41 mouse cellular contexts compared by ENCODE assay signal in genomic region chr11:59599211-59599610, GRCm38 (mm10). TPM values are rescaled to one million over a fixed set of nuclear protein-coding genes. Genes with fewer than 3 reads are reported as not detected.
"Had no signal": no experiment of that assay in that cellular context is flagged by ENCODE, and none has a peak within 500 bp of the region (broad histone marks: within the 10 kb centered on the region; RNA-seq: fewer than 3 reads in every experiment).

No protein-coding gene starts in this region.

- H3K4me1 ChIP-seq: forebrain, embryonic 15.5 days; heart, embryonic 10.5 days; heart, embryonic 13.5 days; heart, embryonic 15.5 days; hindbrain, embryonic 13.5 days; hindbrain, embryonic 15.5 days; kidney, embryonic 15.5 days; limb, embryonic 13.5 days; limb, embryonic 15.5 days; liver, embryonic 12.5 days had no signal

- DNase-seq: forebrain, postnatal 0 days; gastrocnemius, postnatal 14 days; gastrocnemius, postnatal 36 days; heart, adult 11 months; heart, postnatal 14 days; kidney, adult 11 months; kidney, postnatal 14 days; layer of hippocampus, adult 9-11 months; layer of hippocampus, postnatal 36 days; left cerebral cortex, postnatal 4 days had no signal

- H3K27me3 ChIP-seq: forebrain, embryonic 15.5 days; hindbrain, embryonic 13.5 days; hindbrain, embryonic 15.5 days; limb, embryonic 13.5 days; limb, embryonic 15.5 days had no signal

- H3K4me3 ChIP-seq: forebrain, embryonic 15.5 days; heart, embryonic 10.5 days; heart, embryonic 13.5 days; heart, embryonic 15.5 days; hindbrain, embryonic 13.5 days; hindbrain, embryonic 15.5 days; kidney, embryonic 15.5 days; limb, embryonic 13.5 days; limb, embryonic 15.5 days; liver, embryonic 12.5 days had no signal

- H3K9me3 ChIP-seq: forebrain, embryonic 15.5 days; heart, embryonic 10.5 days; heart, embryonic 13.5 days; heart, embryonic 15.5 days; hindbrain, embryonic 13.5 days; hindbrain, embryonic 15.5 days; kidney, embryonic 15.5 days; limb, embryonic 13.5 days; limb, embryonic 15.5 days; liver, embryonic 12.5 days had no signal

- H3K9ac ChIP-seq: forebrain, embryonic 15.5 days; forebrain, postnatal 0 days; heart, embryonic 13.5 days; heart, embryonic 15.5 days; hindbrain, embryonic 13.5 days; hindbrain, embryonic 15.5 days; kidney, embryonic 15.5 days; limb, embryonic 13.5 days; limb, embryonic 15.5 days; liver, embryonic 12.5 days; liver, embryonic 14.5 days had no signal

- H3K36me3 ChIP-seq: forebrain, embryonic 15.5 days; heart, embryonic 10.5 days; heart, embryonic 13.5 days; heart, embryonic 15.5 days; hindbrain, embryonic 13.5 days; hindbrain, embryonic 15.5 days; kidney, embryonic 15.5 days; limb, embryonic 13.5 days; limb, embryonic 15.5 days; liver, embryonic 12.5 days had no signal

- ATAC-seq: forebrain, embryonic 15.5 days; forebrain, postnatal 0 days; hindbrain, postnatal 0 days; intestine, embryonic 16.5 days; liver, embryonic 12.5 days had no signal

- H3K27ac ChIP-seq: forebrain, embryonic 15.5 days; heart, embryonic 10.5 days; heart, embryonic 13.5 days; heart, embryonic 15.5 days; hindbrain, embryonic 13.5 days; hindbrain, embryonic 15.5 days; hindbrain, postnatal 0 days; kidney, embryonic 15.5 days; kidney, postnatal 0 days; limb, embryonic 13.5 days; limb, embryonic 15.5 days; liver, embryonic 12.5 days; liver, embryonic 14.5 days had no signal

- H3K4me2 ChIP-seq: forebrain, embryonic 15.5 days; heart, embryonic 13.5 days; heart, embryonic 15.5 days; hindbrain, embryonic 13.5 days; hindbrain, embryonic 15.5 days; kidney, embryonic 15.5 days; limb, embryonic 13.5 days; limb, embryonic 15.5 days; liver, embryonic 12.5 days had no signal

RNA-seq across cellular contexts. Expression of gene Olfr223, which starts 6.1 kb away (rescaled TPM):
- total RNA-seq: forebrain, postnatal 0 days; gastrocnemius, adult 18-20 months; gastrocnemius, adult 8-10 months; gastrocnemius, postnatal 14 days; gastrocnemius, postnatal 36 days; heart, adult 8-10 months; heart, postnatal 14 days; hematopoietic stem cell, adult 5-6 weeks; hindbrain, postnatal 0 days; layer of hippocampus, adult 18-20 months; layer of hippocampus, adult 8-10 months; layer of hippocampus, postnatal 14 days; layer of hippocampus, postnatal 36 days; left cerebral cortex, adult 18-20 months; left cerebral cortex, adult 8-10 months; left cerebral cortex, postnatal 10 days; left cerebral cortex, postnatal 25 days; left cerebral cortex, postnatal 4 days had no signal
- polyA plus RNA-seq: forebrain, embryonic 15.5 days; forebrain, postnatal 0 days; gonadal fat pad, adult 2 months; heart, embryonic 10.5 days; heart, embryonic 13.5 days; heart, embryonic 15.5 days; heart, postnatal 0 days; hindbrain, embryonic 11.5 days; hindbrain, embryonic 13.5 days; hindbrain, embryonic 15.5 days; hindbrain, postnatal 0 days; intestine, embryonic 14.5 days; intestine, embryonic 16.5 days; kidney, embryonic 15.5 days; kidney, postnatal 0 days; large intestine, adult 2 months; limb, embryonic 11.5 days; limb, embryonic 13.5 days; limb, embryonic 15.5 days; liver, embryonic 12.5 days; liver, embryonic 14.5 days had no signal

RNA-seq across cellular contexts. Expression of gene Olfr222, which starts 23.2 kb away (rescaled TPM):
- total RNA-seq: forebrain, postnatal 0 days; gastrocnemius, adult 18-20 months; gastrocnemius, adult 8-10 months; gastrocnemius, postnatal 14 days; gastrocnemius, postnatal 36 days; heart, adult 8-10 months; heart, postnatal 14 days; hematopoietic stem cell, adult 5-6 weeks; hindbrain, postnatal 0 days; layer of hippocampus, adult 18-20 months; layer of hippocampus, adult 8-10 months; layer of hippocampus, postnatal 14 days; layer of hippocampus, postnatal 36 days; left cerebral cortex, adult 18-20 months; left cerebral cortex, adult 8-10 months; left cerebral cortex, postnatal 10 days; left cerebral cortex, postnatal 25 days; left cerebral cortex, postnatal 4 days had no signal
- polyA plus RNA-seq: forebrain, embryonic 15.5 days; forebrain, postnatal 0 days; gonadal fat pad, adult 2 months; heart, embryonic 10.5 days; heart, embryonic 13.5 days; heart, embryonic 15.5 days; heart, postnatal 0 days; hindbrain, embryonic 11.5 days; hindbrain, embryonic 13.5 days; hindbrain, embryonic 15.5 days; hindbrain, postnatal 0 days; intestine, embryonic 14.5 days; intestine, embryonic 16.5 days; kidney, embryonic 15.5 days; kidney, postnatal 0 days; large intestine, adult 2 months; limb, embryonic 11.5 days; limb, embryonic 13.5 days; limb, embryonic 15.5 days; liver, embryonic 12.5 days; liver, embryonic 14.5 days had no signal

RNA-seq across cellular contexts. Expression of gene Nlrp3, which starts 57.8 kb away (rescaled TPM):
- polyA plus RNA-seq: limb, embryonic 11.5 days had no signal
